Mouse (Mus musculus) testis, adult 2 months (tissue): ENCODE measurements around the gene Sorcs1.

Experiments used
- CTCF ChIP-seq: fragments of 200-500 bp; IDR thresholded peaks from 2 replicates; pipeline ENCODE4 v1.5.1; 2012; ENCODE audit warnings: low read depth, mild to moderate bottlenecking, inconsistent platforms, low read length, moderate library complexity; ENCODE audit not compliant: control insufficient read depth, insufficient read depth, insufficient replicate concordance
- POLR2A ChIP-seq: fragments of 200-500 bp; IDR thresholded peaks from 2 replicates; pipeline ENCODE4 v1.6.1; 2012; ENCODE audit warnings: low read depth, mild to moderate bottlenecking, inconsistent platforms, low read length, moderate library complexity; ENCODE audit not compliant: control insufficient read depth

DNA sequence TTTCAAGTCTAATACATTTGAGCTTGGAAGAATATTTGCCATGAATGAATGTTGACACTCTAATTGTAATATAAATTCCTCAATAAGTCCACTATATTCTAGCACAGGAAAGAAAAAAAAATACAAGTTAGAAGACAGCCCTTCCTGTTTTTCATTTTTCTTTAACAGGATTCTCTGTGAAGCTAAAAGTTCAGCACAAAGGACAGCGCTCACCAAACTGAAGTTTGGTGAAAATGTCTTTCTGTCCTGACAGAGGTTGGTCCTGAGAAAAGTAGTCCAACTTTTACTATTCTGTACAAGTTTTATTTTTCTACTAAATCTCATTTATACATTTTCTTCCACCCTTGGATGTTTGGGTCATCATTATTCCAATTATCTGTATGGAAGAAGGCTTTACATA is 543.8 kb downstream of the Sorcs1 start:
- TF ChIP-seq CTCF (no peak), POLR2A (no peak)
